Mouse (Mus musculus) erythroid progenitor cell, adult 5-6 weeks (primary cell): ENCODE results near the gene Dnah6. TPM values are rescaled to one million over a fixed set of nuclear protein-coding genes. Genes with fewer than 3 reads are reported as not detected.

ENCODE experiments used
- ATAC-seq: replicated peaks from 2 replicates; pipeline ENCODE4 v1.8.0; 2016; ENCODE audit warnings: moderate number of reproducible peaks, mild to moderate bottlenecking, moderate TSS enrichment, inconsistent platforms; ENCODE audit not compliant: poor library complexity, low FRiP score, severe bottlenecking
- total RNA-seq, 2 experiments: library from RNA; stranded (forward) in 1 of 2; stranded (reverse) in 1 of 2; fragments of 150-400 nt in 1 of 2; fragments of 186-747, 209-891 nt in 1 of 2; gene quantifications; 2 replicates each; pipeline versions ENCODE4 v1.2.3 to v1.2.4; 2015 to 2017; ENCODE audit warnings: low replicate concordance in 2 of 2

The Dnah6 gene
- total RNA-seq, 2 experiments from 2014 or later: not detected

- no peak for ATAC-seq
Measured at GRCm38 (mm10) chr6:72989028-72989736, 232.3 kb downstream of the Dnah6 start.

- no peak for ATAC-seq
Measured at GRCm38 (mm10) chr6:72982506-72982905, 238.9 kb downstream of the Dnah6 start.

GRCm38 (mm10) chr6:72981851-72982250 is 239.6 kb downstream of the Dnah6 start:
- ATAC-seq: no peak

- no peak for ATAC-seq
Measured at GRCm38 (mm10) chr6:72981124-72981651, 240.3 kb downstream of the Dnah6 start.

GRCm38 (mm10) chr6:72976866-72977265 is 244.6 kb downstream of the Dnah6 start:
- ATAC-seq: no peak

GRCm38 (mm10) chr6:72971074-72971473 is 250.4 kb downstream of the Dnah6 start:
- no peak for ATAC-seq

GRCm38 (mm10) chr6:72969787-72970186 is 251.7 kb downstream of the Dnah6 start:
- no peak for ATAC-seq

Other genes with a start within 250 kb of the Dnah6 start
- gene Suclg1, start 26.7 kb upstream of the Dnah6 start, total RNA-seq (2015; ENCODE audit: low replicate concordance): 27.7 and 30.3 TPM in 2 replicates
- gene Suclg1, start 26.7 kb upstream of the Dnah6 start, total RNA-seq (2017; ENCODE audit: low replicate concordance): 2.0 and 13.6 TPM in 2 replicates
- gene 4931417E11Rik, start 248.0 kb upstream of the Dnah6 start, total RNA-seq (2015; ENCODE audit: low replicate concordance): not detected in 2 replicates
- gene 4931417E11Rik, start 248.0 kb upstream of the Dnah6 start, total RNA-seq (2017; ENCODE audit: low replicate concordance): not detected in 2 replicates